Mouse (Mus musculus): ENCODE data around the gene Supt3. TPM values are rescaled to one million over a fixed set of nuclear protein-coding genes. Genes with fewer than 3 reads are reported as not detected.

Gene Supt3
- total RNA-seq, 2 experiments from 2014 or later: 16.3 TPM

- no peak for DNase-seq (ENCODE audit: low spot score in 2 of 2)
Measured at GRCm38 (mm10) chr17:44780353-44780752, 3.4 kb downstream of the Supt3 start.

GRCm38 (mm10) chr17:44782366-44782765 lies 5.4 kb downstream of the Supt3 start:
- DNase-seq (ENCODE audit: low spot score in 2 of 2): no peak

GRCm38 (mm10) chr17:44783143-44783542 lies 6.2 kb downstream of the Supt3 start:
- no peak for DNase-seq (ENCODE audit: low spot score in 2 of 2)

GRCm38 (mm10) chr17:44788982-44789747 lies 12.2 kb downstream of the Supt3 start:
- DNase-seq (ENCODE audit: low spot score in 2 of 2): no peak

GRCm38 (mm10) chr17:44792218-44792917 lies 15.4 kb downstream of the Supt3 start:
- peak; percentile 14 to 73 for DNase-seq (ENCODE audit: low spot score in 2 of 2)

GRCm38 (mm10) chr17:44797331-44797730 lies 20.4 kb downstream of the Supt3 start:
- DNase-seq (ENCODE audit: low spot score in 2 of 2): no peak

GRCm38 (mm10) chr17:44807031-44807430 lies 30.1 kb downstream of the Supt3 start:
- DNase-seq (ENCODE audit: low spot score in 2 of 2): no peak

- DNase-seq (ENCODE audit: low spot score in 2 of 2): no peak
Measured at GRCm38 (mm10) chr17:44814508-44815175, 37.7 kb downstream of the Supt3 start, which contains the start of gene Runx2. Gene Runx2, minus strand, starts transcription at chr17:44814797.

GRCm38 (mm10) chr17:44818825-44819224 lies 41.9 kb downstream of the Supt3 start:
- DNase-seq (ENCODE audit: low spot score in 2 of 2): no peak

GRCm38 (mm10) chr17:44819816-44820215 lies 42.9 kb downstream of the Supt3 start:
- DNase-seq (ENCODE audit: low spot score in 2 of 2): no peak

GRCm38 (mm10) chr17:44821940-44822339 lies 45.0 kb downstream of the Supt3 start:
- DNase-seq (ENCODE audit: low spot score in 2 of 2): no peak

GRCm38 (mm10) chr17:44827124-44827523 lies 50.2 kb downstream of the Supt3 start:
- no peak for DNase-seq (ENCODE audit: low spot score in 2 of 2)

GRCm38 (mm10) chr17:44827964-44828363 lies 51.0 kb downstream of the Supt3 start:
- DNase-seq (ENCODE audit: low spot score in 2 of 2): no peak

- no peak for DNase-seq (ENCODE audit: low spot score in 2 of 2)
Measured at GRCm38 (mm10) chr17:44829587-44829986, 52.6 kb downstream of the Supt3 start.

- no peak for DNase-seq (ENCODE audit: low spot score in 2 of 2)
Measured at GRCm38 (mm10) chr17:44831201-44831600, 54.2 kb downstream of the Supt3 start.

- DNase-seq (ENCODE audit: low spot score in 2 of 2): peak in 1 of 2 experiments; percentile 39
Measured at GRCm38 (mm10) chr17:44842184-44842583, 65.2 kb downstream of the Supt3 start.

- DNase-seq (ENCODE audit: low spot score in 2 of 2): peak; percentile 6 to 60
Measured at GRCm38 (mm10) chr17:44863165-44863564, 86.2 kb downstream of the Supt3 start.

GRCm38 (mm10) chr17:44893592-44893991 lies 116.6 kb downstream of the Supt3 start:
- no peak for DNase-seq (ENCODE audit: low spot score in 2 of 2)

GRCm38 (mm10) chr17:44943536-44944090 lies 166.7 kb downstream of the Supt3 start:
- no peak for DNase-seq (ENCODE audit: low spot score in 2 of 2)

GRCm38 (mm10) chr17:44945333-44945732 lies 168.4 kb downstream of the Supt3 start:
- DNase-seq (ENCODE audit: low spot score in 2 of 2): no peak

GRCm38 (mm10) chr17:44948321-44948720 lies 171.4 kb downstream of the Supt3 start:
- DNase-seq (ENCODE audit: low spot score in 2 of 2): no peak

- no peak for DNase-seq (ENCODE audit: low spot score in 2 of 2)
Measured at GRCm38 (mm10) chr17:44956671-44957070, 179.7 kb downstream of the Supt3 start.

All from layer of hippocampus, adult 18-20 months (tissue).